Mouse (Mus musculus) monocyte, adult 2 months (primary cell): ENCODE measurements around the gene Plekhg1.

Experiments used
- DNase-seq, 2 experiments: peaks; one replicate each; pipeline ENCODE4 v3.0.0; 2022; ENCODE audit warnings: low spot score in 2 of 2, low read depth in 1 of 2

The Plekhg1 gene

DNA sequence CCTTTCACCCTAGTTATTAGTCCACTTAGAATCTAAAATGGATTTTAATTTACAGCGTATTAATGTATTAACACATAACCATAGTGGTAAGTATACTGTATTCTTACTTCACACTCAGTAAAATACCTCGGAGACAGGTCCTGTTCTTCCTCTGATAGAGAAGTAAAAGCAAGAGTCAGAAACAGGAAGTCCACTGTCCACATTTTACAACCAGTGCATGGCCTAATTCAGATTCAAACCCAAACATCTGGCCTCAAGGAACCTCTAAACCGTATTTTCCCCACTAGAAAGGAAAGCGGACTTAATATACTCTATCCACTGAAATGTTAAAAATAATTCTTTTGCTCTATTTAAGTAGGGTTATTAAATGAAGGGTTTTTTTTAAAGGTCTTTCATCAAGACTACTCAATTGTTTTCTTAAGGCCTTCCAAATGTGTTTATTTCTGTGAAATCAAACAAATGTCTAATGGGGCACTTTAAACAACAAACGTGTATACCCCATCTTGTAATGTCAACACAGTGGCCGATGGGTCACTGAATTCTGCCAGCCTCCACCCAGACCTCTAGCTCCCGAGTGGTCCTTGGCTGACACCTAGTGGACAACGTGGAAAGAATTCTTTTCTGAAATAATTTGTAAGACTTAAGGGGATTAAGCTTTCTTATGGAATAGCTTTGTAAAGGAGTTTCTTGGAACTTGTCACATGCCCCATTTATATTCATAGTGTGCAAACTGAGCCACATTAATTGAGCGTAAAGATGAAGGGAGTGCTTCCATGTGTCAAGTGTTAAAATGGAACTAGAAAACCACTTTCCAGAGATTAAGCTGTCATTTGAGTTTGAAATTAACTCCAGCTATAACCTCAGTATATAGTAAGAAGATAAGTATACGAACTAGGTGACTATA, 203.6 kb downstream of the Plekhg1 start:
- DNase-seq: peak in 1 of 2 experiments; percentile 37

- DNase-seq: no peak
Observed at GRCm38 (mm10) chr10:3946871-3947270, 206.7 kb downstream of the Plekhg1 start.

DNA sequence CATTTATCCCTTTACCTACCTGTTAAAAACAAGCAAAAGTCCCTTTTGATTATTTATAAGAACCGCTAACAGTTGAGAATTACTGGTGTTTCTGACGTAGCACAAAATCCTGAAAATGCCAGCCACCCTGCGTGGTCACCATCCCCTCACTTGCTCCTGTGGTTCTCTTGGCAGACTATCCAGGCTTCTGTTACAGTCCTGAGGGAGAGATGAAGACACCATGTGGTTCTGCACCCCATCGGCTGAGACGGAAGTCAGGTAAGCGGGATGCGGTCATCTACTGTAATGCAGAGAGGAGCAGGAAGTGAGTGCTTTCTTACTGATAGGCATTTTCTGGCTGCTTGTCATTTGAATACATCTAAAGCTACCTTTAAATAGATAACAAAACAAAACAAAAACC, 207.2 kb downstream of the Plekhg1 start:
- no peak for DNase-seq

DNA sequence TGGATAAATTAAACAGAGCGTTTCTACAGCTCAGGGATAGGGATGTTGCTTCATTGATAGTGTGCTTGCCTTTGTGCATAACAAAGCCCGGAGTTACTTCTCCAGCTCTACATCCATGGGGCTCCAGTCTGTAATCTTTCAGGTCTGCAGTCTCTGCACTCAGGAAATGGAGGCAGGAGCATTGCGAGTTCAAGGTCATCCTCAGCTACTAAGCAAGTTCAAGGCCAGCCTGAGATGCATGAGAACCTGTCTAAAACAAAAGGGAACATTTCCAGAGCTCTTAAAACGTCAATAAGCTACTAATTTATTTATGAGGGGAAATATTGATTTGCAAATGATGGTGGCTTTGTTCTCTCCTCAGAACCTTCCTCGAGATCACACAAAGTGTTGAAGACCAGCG, 209.1 kb downstream of the Plekhg1 start:
- no peak for DNase-seq

DNA sequence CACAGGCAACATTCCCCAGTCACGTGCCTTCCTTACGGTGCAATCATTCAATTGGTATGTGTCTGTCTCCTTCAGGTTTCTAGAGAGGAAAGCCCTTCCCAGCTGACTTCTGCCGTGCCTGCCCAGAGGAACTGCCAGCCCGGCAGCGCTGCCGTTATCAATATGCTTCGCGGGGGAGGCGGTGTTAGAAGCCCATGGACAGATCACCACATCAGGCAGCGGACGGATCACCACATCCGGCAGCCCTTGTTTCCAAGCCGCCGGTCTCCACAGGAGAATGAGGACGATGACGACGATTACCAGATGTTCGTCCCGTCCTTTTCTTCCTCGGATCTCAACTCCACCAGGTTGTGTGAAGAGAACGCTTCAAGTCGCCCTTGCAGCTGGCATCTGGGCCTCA, 216.3 kb downstream of the Plekhg1 start:
- no peak for DNase-seq

DNA sequence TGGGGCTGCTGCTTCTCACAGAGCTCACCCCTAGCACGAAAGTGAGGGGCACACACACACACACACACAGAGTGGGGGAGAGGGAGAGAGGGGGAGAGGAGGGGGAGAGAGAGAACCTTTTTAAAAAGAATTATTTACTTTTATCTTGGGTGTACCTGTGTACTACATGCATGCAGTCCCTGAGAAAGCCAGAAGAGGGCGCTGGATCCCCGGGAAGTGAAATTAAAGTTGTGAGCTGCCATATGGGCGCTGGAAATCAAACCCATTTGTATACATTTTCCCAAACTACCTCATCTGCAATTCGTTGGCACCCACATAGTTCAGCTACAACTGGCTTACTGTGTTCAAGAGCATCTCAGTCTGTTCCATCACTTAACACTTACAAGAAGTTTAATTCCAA, 218.4 kb downstream of the Plekhg1 start:
- DNase-seq: no peak

DNA sequence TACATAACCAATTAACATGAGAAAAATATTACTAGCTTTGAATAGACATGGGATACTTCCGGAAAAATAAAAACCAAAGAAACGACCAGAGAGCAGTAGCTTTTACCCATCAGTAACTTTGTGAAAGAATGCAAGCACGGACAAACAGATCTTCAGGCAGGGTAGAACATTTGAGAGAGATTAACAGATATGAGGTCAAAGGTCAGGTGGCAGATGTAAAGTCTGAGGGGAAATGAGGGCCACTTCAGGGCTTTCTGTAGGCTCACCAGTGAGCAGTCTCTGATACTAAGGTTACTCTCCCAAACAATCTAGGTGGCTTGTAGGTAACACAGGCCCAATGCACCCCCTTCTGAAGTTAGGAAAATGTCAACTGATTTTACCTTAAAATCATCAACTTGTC, 228.9 kb downstream of the Plekhg1 start:
- no peak for DNase-seq

GRCm38 (mm10) chr10:3972237-3972636, 232.1 kb downstream of the Plekhg1 start:
- DNase-seq: no peak

GRCm38 (mm10) chr10:3972981-3973588, 232.9 kb downstream of the Plekhg1 start, which contains the start of gene Mthfd1l:
Mthfd1l (plus strand) TSS chr10:3973118.
- peak; percentile 84 to 85 for DNase-seq

DNA sequence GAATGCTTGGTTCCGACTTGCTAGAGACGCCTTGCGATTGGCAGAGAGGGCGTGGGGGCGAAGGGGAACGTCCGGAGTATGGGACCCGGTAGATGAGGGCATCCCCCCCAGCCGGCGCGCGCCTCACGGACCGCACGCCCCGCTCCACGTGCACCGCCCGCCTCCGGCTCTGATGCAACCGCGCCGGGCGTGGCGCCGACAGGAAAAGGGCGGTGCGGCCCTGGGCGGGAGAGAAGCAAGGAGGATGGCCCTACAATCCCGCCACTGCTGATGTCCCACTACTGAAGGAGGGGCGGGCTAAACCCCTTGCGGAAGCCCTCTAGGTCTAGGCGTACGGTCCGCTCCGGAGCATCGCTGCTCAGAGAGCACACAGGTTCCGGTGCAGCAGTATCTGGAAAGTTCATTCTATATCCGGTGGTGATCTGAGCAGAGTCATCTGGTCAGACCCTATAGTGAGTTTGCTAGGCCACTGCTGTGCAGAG, 233.5 kb downstream of the Plekhg1 start:
- DNase-seq: peak; percentile 72 to 77

DNA sequence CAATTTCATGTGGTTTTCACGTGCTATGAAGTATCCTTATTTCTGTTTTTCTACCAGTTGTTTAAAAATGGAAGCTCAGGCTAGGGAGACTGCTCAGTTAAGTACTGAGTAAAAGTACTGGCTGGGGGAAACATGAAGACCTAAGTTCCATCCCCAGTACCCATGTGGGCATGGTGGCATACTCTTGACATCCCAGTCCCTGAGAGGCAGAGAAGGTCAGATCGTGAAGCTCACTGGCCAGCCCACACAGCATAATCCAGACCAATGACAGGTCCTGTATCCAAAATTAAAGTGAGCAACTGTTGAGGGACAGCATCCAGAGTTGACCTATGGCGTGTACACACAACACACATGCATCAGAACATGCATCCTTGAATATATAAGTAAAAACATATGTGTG, 234.2 kb downstream of the Plekhg1 start:
- DNase-seq: no peak

- DNase-seq: no peak
Observed at GRCm38 (mm10) chr10:3975898-3976622, 235.9 kb downstream of the Plekhg1 start.

- no peak for DNase-seq
Observed at GRCm38 (mm10) chr10:3976623-3977010, 236.5 kb downstream of the Plekhg1 start.

DNA sequence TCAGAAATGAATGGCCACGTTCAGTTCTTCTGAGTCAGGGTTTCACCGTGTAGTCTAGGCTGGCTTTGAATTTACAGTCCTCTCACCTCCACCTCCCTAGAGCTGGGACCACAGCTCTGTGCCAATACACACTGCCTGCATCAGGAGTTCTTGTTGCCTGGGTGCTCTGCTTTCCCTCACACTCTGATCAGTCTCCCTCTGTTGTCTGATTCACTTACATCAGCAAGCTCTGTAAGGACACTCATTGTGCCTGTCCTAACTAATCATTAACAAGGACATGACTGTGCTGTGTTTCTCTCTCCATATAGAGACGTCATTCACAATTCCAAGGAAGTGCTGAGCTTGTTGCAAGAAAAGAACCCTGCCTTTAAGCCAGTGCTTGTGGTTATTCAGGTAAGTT, 238.2 kb downstream of the Plekhg1 start:
- no peak for DNase-seq

DNA sequence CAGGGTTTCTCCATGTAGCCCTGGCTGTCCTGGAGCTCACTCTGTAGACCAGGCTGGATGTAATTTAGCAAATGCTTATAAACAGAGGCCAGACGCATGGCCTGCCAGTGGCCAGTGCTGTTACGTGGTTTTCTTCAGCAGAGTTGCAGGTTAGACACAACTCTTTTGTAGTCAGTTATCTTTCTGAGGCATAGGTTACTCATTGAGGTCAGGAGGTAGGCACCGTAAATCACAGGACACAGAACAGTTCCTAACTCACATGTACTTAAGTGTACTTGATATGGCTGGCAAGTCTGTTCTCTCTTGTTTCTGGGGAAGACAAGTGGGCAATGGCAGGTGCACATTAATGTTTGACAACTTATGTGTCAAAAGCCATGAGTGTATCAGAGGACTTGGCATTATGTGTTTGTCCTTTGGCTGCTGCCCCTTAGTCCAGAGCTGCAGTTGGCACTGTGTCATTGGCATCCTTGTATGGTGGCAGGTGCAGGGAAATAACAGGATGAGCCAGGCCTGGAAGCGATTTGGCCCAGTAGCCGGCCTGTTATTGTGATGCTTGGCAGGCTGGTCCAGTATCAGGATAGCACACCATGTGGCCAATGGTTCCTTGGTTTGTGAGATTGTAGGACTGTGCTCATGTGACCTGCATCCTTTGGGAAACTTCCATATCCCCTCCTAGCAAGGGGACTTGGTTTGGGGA, 238.8 kb downstream of the Plekhg1 start:
- DNase-seq: no peak

GRCm38 (mm10) chr10:3980231-3980630, 240.1 kb downstream of the Plekhg1 start:
- DNase-seq: no peak

- DNase-seq: no peak
Observed at GRCm38 (mm10) chr10:3990295-3990883, 250.2 kb downstream of the Plekhg1 start.

DNA sequence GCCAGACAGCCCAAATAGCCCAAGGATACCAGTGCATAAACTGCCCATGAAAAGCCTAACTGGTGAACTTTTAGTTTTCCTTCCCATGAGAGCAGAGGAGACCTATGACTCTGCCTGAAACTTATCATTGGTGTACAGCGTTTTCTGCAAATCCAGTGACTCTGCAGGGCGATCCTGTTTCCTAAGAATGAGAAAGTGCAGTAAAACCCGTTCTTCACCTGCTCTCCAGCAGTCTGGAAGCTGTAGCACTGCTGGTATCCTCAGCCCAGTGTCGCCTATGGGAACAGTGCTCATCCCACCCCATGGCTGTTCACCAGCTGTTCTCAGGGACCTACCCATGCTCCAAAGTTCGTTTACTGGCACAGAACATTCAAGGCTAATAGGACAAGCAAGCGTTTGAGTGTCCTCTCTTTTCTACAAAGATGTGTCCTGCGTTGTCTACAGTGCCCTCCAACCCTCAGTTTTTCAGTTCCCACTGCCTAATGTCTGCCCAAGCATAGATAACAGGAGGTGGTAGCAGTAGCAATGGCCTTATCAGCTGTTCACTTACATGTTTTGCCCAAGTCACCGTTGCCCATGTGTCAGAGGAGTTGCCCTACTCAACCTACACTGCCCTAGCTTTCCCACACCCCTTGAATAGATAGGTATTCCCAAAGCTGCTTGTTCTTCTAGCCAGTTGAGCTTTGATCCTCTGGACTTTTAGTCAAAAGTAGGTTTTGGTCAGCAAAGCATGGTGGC, 253.4 kb downstream of the Plekhg1 start:
- no peak for DNase-seq

DNA sequence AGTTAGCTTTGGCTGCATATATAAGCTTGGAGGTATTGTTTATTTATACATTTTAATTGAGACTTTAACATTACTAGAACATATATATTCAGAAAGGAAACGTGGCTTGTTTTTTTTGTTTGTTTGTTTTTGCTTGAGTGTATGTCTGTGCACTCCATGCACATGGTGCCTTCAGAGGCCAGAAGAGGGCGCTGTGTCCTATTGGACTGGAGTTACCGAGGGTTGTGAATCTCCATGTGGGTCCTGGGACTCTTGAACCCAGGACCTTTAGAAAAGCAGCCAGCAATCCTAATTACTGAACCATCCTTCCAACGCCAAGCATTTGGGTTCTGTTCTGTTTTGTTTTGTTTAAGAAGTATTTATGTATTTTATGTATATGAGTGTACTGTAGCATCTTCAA, 255.1 kb downstream of the Plekhg1 start:
- DNase-seq: no peak
